ENCODE assay signal across 27 mouse cellular contexts in genomic region chr6:148826119-148826518, GRCm38 (mm10). TPM values are rescaled to one million over a fixed set of nuclear protein-coding genes. Genes with fewer than 3 reads are reported as not detected.
A peak's percentile ranks its signal among the peaks of the same experiment; 100 is the strongest.
DNase-seq lines count a peak whose midpoint lies in the region; ATAC-seq lines count a peak whose summit lies in the region.
"Had no signal": no experiment of that assay in that cellular context is flagged by ENCODE, and none has a peak within 500 bp of the region (broad histone marks: within the 10 kb centered on the region; RNA-seq: fewer than 3 reads in every experiment).

No protein-coding gene starts in this region.

- 0 out of 2 replicates have a peak, but pooled peaks have one; percentile 14 for ATAC-seq in intestine, embryonic 16.5 days
- ATAC-seq in intestine, embryonic 15.5 days, result no peak
- ATAC-seq: forebrain, embryonic 14.5 days; inflammation-experienced regulatory T-cells, adult 6 months; liver, embryonic 12.5 days; midbrain, embryonic 13.5 days had no signal

- no peak overlapping the region for H3K9ac ChIP-seq in intestine, embryonic 16.5 days (ENCODE audit: low read depth, low read length)
- no peak overlapping the region for H3K9ac ChIP-seq in intestine, embryonic 15.5 days
- H3K9ac ChIP-seq: embryonic facial prominence, embryonic 15.5 days; heart, embryonic 12.5 days; limb, embryonic 13.5 days; liver, embryonic 12.5 days; midbrain, embryonic 13.5 days had no signal

- peaks cover 7% of the 10 kb centered on the region; the same call in 1 of the 2 replicates for H3K4me1 ChIP-seq in intestine, embryonic 16.5 days (ENCODE audit: control insufficient read depth, insufficient read depth, low read length)
- 0 out of 2 replicates have a peak, but pooled peaks cover 3% of the 10 kb centered on the region for H3K4me1 ChIP-seq in intestine, embryonic 15.5 days (replicated peaks)

- DNase-seq in kidney, postnatal 36 days, result peak; percentile 4 to 19
- no peak for DNase-seq in kidney, adult 11 months
- peak; percentile 9 for DNase-seq in CD4-positive helper T cell, adult 2 months (ENCODE audit: low read depth, low spot score)
- peak; percentile 49 for DNase-seq in brain, adult 2 months (ENCODE audit: low read depth, low spot score)
- no peak for DNase-seq in retina, postnatal 1 day
- DNase-seq in frontal cortex, postnatal 10 days (ENCODE audit: low spot score in 2 of 2), result no peak
- DNase-seq: adrenal gland, postnatal 36 days; cerebellum, adult 11 months; cerebellum, adult 9-11 months; gastrocnemius, postnatal 14 days; heart, adult 18-20 months; heart, postnatal 10 days; layer of hippocampus, postnatal 36 days; lung, adult 18-20 months; lung, postnatal 10 days; right cerebral cortex, postnatal 14 days; thymus, postnatal 14 days had no signal

- no peaks in the 10 kb centered on the region for H3K9me3 ChIP-seq in intestine, embryonic 16.5 days (ENCODE audit: control insufficient read depth, low read length)
- no peaks in the 10 kb centered on the region for H3K9me3 ChIP-seq in intestine, embryonic 15.5 days
- H3K9me3 ChIP-seq: embryonic facial prominence, embryonic 15.5 days; heart, embryonic 12.5 days; limb, embryonic 13.5 days; liver, embryonic 12.5 days; midbrain, embryonic 13.5 days had no signal

- H3K4me3 ChIP-seq in intestine, embryonic 16.5 days (ENCODE audit: low read length), result no peak overlapping the region
- H3K4me3 ChIP-seq in intestine, embryonic 15.5 days (replicated peaks), result no peak overlapping the region
- H3K4me3 ChIP-seq: embryonic facial prominence, embryonic 15.5 days; heart, embryonic 12.5 days; layer of hippocampus, adult 2 months; limb, embryonic 13.5 days; liver, embryonic 12.5 days; midbrain, embryonic 13.5 days had no signal

- no peaks in the 10 kb centered on the region for H3K27me3 ChIP-seq in intestine, embryonic 16.5 days (replicated peaks; ENCODE audit: control insufficient read depth, insufficient read depth, low read length)
- H3K27me3 ChIP-seq in intestine, embryonic 15.5 days (replicated peaks), result no peaks in the 10 kb centered on the region
- H3K27me3 ChIP-seq: embryonic facial prominence, embryonic 15.5 days; heart, embryonic 12.5 days; limb, embryonic 13.5 days; liver, embryonic 12.5 days; midbrain, embryonic 13.5 days had no signal

- no peak overlapping the region for H3K27ac ChIP-seq in intestine, embryonic 16.5 days (ENCODE audit: low read length)
- no peak overlapping the region for H3K27ac ChIP-seq in intestine, embryonic 15.5 days
- H3K27ac ChIP-seq: embryonic facial prominence, embryonic 15.5 days; layer of hippocampus, adult 2 months; limb, embryonic 13.5 days; liver, embryonic 12.5 days; midbrain, embryonic 13.5 days had no signal

- WGBS in intestine, embryonic 16.5 days, result 89% methylated on average over 4 of the region's 4 CpGs
- WGBS in intestine, embryonic 15.5 days, result 90% methylated on average over 4 of the region's 4 CpGs

- H3K36me3 ChIP-seq in intestine, embryonic 16.5 days (ENCODE audit: control insufficient read depth, insufficient read depth, low read length), result 0 out of 2 replicates have a peak, but pooled peaks cover 4% of the 10 kb centered on the region
- H3K36me3 ChIP-seq in intestine, embryonic 15.5 days, result 0 out of 2 replicates have a peak, but pooled peaks cover 3% of the 10 kb centered on the region

- H3K4me2 ChIP-seq in intestine, embryonic 16.5 days (ENCODE audit: low read depth, low read length), result no peak overlapping the region
- no peak overlapping the region for H3K4me2 ChIP-seq in intestine, embryonic 15.5 days (replicated peaks)
- H3K4me2 ChIP-seq: embryonic facial prominence, embryonic 15.5 days; heart, embryonic 12.5 days; limb, embryonic 13.5 days; liver, embryonic 12.5 days; midbrain, embryonic 13.5 days had no signal

RNA-seq across cellular contexts. Expression of gene Ipo8, which starts 5.1 kb away (rescaled TPM):
- 16.9 and 17.0 TPM in 2 replicates for polyA plus RNA-seq in intestine, embryonic 16.5 days (2015; fragmentation: Nextera tagmentation; extraction: Ambion mirVana)
- 24.1 and 24.4 TPM in 2 replicates for polyA plus RNA-seq in intestine, embryonic 15.5 days (2015; fragmentation: Nextera tagmentation; extraction: Ambion mirVana)

Comparison
In these comparisons a context has a peak if more than half of its experiments do, and no peak if none do; other contexts are left out.
1. DNase-seq: peak in kidney, postnatal 36 days (2 of 2), CD4-positive helper T cell, adult 2 months (single experiment) and brain, adult 2 months (single experiment); none in kidney, adult 11 months (single experiment), retina, postnatal 1 day (single experiment) and frontal cortex, postnatal 10 days (0 of 2).